Mouse (Mus musculus) left cerebral cortex, postnatal 4 days (tissue): ENCODE data around the gene Gm42906. TPM values are rescaled to one million over a fixed set of nuclear protein-coding genes. Genes with fewer than 3 reads are reported as not detected.

Source experiments
- DNase-seq: peaks from one replicate; pipeline ENCODE4 v3.0.0-alpha.2; 2022
- intact Hi-C: fragments of 180-260 bp; cut with DNase I; formaldehyde crosslinking; loops from one replicate; pipeline ENCODE4 v1.15.1; 2025
- total RNA-seq, 2 experiments: library from RNA; stranded (reverse); gene quantifications; 2 replicates each; pipeline ENCODE4 v1.2.3; 2021

The Gm42906 gene
- total RNA-seq, 2 experiments from 2014 or later: not detected

- intact Hi-C loops: no loop called here
- DNase-seq: no peak
These were observed 231.2 kb downstream of the Gm42906 start for GRCm38 (mm10) chr5:151196603-151197272.

- intact Hi-C loops: no loop called here
- no peak for DNase-seq
These were observed 234.0 kb downstream of the Gm42906 start for GRCm38 (mm10) chr5:151193885-151194520.

- intact Hi-C loops: no loop called here
- no peak for DNase-seq
These were observed 235.7 kb downstream of the Gm42906 start for GRCm38 (mm10) chr5:151192266-151192665.

- DNase-seq: no peak
- intact Hi-C loops: no loop called here
These were observed 237.2 kb downstream of the Gm42906 start for GRCm38 (mm10) chr5:151190764-151191163.

- intact Hi-C loops: no loop called here
- DNase-seq: peak; percentile 46
These were observed 238.1 kb downstream of the Gm42906 start for GRCm38 (mm10) chr5:151189789-151190378.

GRCm38 (mm10) chr5:151189321-151189720 lies 238.6 kb downstream of the Gm42906 start:
- intact Hi-C loops: no loop called here
- no peak for DNase-seq

GRCm38 (mm10) chr5:151188659-151189058 lies 239.3 kb downstream of the Gm42906 start:
- intact Hi-C loops: no loop called here
- no peak for DNase-seq

- no peak for DNase-seq
- intact Hi-C loops: no loop called here
These were observed 240.6 kb downstream of the Gm42906 start for GRCm38 (mm10) chr5:151187336-151187735.

- DNase-seq: no peak
- intact Hi-C loops: no loop called here
These were observed 242.6 kb downstream of the Gm42906 start for GRCm38 (mm10) chr5:151185286-151185856.

- intact Hi-C loops: no loop called here
- no peak for DNase-seq
These were observed 244.2 kb downstream of the Gm42906 start for GRCm38 (mm10) chr5:151183656-151184240.

- DNase-seq: no peak
- intact Hi-C loops: no loop called here
These were observed 246.7 kb downstream of the Gm42906 start for GRCm38 (mm10) chr5:151181288-151181687.

GRCm38 (mm10) chr5:151180176-151180785 lies 247.7 kb downstream of the Gm42906 start:
- intact Hi-C loops: no loop called here
- DNase-seq: no peak

- intact Hi-C loops: no loop called here
- no peak for DNase-seq
These were observed 250.8 kb downstream of the Gm42906 start for GRCm38 (mm10) chr5:151177171-151177570.

GRCm38 (mm10) chr5:151175897-151176313 lies 252.1 kb downstream of the Gm42906 start:
- intact Hi-C loops: no loop called here
- no peak for DNase-seq

GRCm38 (mm10) chr5:151174485-151175460 lies 253.2 kb downstream of the Gm42906 start:
- no peak for DNase-seq
- intact Hi-C loops: no loop called here

- intact Hi-C loops: no loop called here
- no peak for DNase-seq
These were observed 254.2 kb downstream of the Gm42906 start for GRCm38 (mm10) chr5:151173774-151174173.

GRCm38 (mm10) chr5:151170168-151170750 lies 257.7 kb downstream of the Gm42906 start:
- intact Hi-C loops: no loop called here
- no peak for DNase-seq

GRCm38 (mm10) chr5:151168191-151168590 lies 259.8 kb downstream of the Gm42906 start:
- intact Hi-C loops: no loop called here
- no peak for DNase-seq

GRCm38 (mm10) chr5:151167641-151168040 lies 260.3 kb downstream of the Gm42906 start:
- no peak for DNase-seq
- intact Hi-C loops: no loop called here
